Mouse (Mus musculus) midbrain, postnatal 0 days (tissue): ENCODE measurements around the gene Nob1. TPM values are rescaled to one million over a fixed set of nuclear protein-coding genes. Genes with fewer than 3 reads are reported as not detected.

ENCODE experiments used
- ATAC-seq: fragments of 200-750 bp; cut with Nextera tagmentation; 2 replicates; pipeline ENCODE4 v1.8.0; 2017; ENCODE audit warnings: moderate number of reproducible peaks, mild to moderate bottlenecking, moderate TSS enrichment, moderate library complexity; ENCODE audit not compliant: low FRiP score
- DNase-seq: peaks from one replicate; pipeline ENCODE4 v3.0.0-alpha.2; 2015; ENCODE audit warnings: low spot score
- H3K27ac ChIP-seq: fragments of 300-500 bp; sonication (generic); 2 replicates; pipeline ENCODE4 v1.5.1; 2014; ENCODE audit warnings: low read depth, mild to moderate bottlenecking, low read length, mixed read lengths
- H3K27me3 ChIP-seq: fragments of 300-500 bp; sonication (generic); 2 replicates; pipeline ENCODE4 v1.6.1; 2014; ENCODE audit warnings: low read length, control low read depth, mixed read lengths; ENCODE audit not compliant: insufficient read depth
- H3K36me3 ChIP-seq: fragments of 300-500 bp; sonication (generic); 2 replicates; pipeline ENCODE4 v1.6.1; 2014; ENCODE audit warnings: low read length, control low read depth, mixed read lengths; ENCODE audit not compliant: insufficient read depth
- H3K4me1 ChIP-seq: fragments of 300-500 bp; sonication (generic); 2 replicates; pipeline ENCODE4 v1.6.1; 2014; ENCODE audit warnings: mild to moderate bottlenecking, control low read depth, antibody characterized with exemption, low read length, mixed read lengths; ENCODE audit not compliant: insufficient read depth
- H3K4me2 ChIP-seq: fragments of 300-500 bp; sonication (generic); 2 replicates; pipeline ENCODE4 v1.6.1; 2014; ENCODE audit warnings: low read depth, mild to moderate bottlenecking, low read length, mixed read lengths; ENCODE audit not compliant: poor library complexity, severe bottlenecking
- H3K4me3 ChIP-seq: fragments of 300-500 bp; sonication (generic); 2 replicates; pipeline ENCODE4 v1.5.1; 2014; ENCODE audit warnings: low read depth, mild to moderate bottlenecking, low read length, moderate library complexity
- H3K9ac ChIP-seq: fragments of 300-500 bp; sonication (generic); replicated peaks from 2 replicates; pipeline ENCODE4 v1.6.1; 2014; ENCODE audit warnings: mild to moderate bottlenecking, low read length, moderate library complexity, mixed read lengths; ENCODE audit not compliant: poor library complexity, severe bottlenecking
- H3K9me3 ChIP-seq: fragments of 300-500 bp; sonication (generic); 2 replicates; pipeline ENCODE4 v1.6.1; 2016; ENCODE audit warnings: low read length, control low read depth
- CTCF ChIP-seq: IDR thresholded peaks from 2 replicates; pipeline ENCODE4 v1.5.1; 2016; ENCODE audit warnings: antibody characterized with exemption, mild to moderate bottlenecking
- WGBS: fragments of 180-500 bp; shearing (Covaris S2); extraction: QIAGEN DNeasy Blood & Tissue Kit; methylation state at CpG from one replicate; pipeline ENCODE4 v1.1.7; 2014; 5-methylcytosine and 5-hydroxymethylcytosine counted together
- polyA plus RNA-seq: library from polyadenylated mRNA; unstranded; fragments of >200 nt; fragmentation: Nextera tagmentation; extraction: Ambion mirVana; gene quantifications from 2 replicates; pipeline ENCODE4 v1.2.1, GENCODE M21; 2015
- total RNA-seq: library from RNA; depleted of rRNA; stranded (reverse); fragments of >200 nt; gene quantifications from 2 replicates; pipeline ENCODE4 v1.2.3, GENCODE M21; 2014; rRNA removed

Gene Nob1
- total and polyA plus RNA-seq, 2 experiments from 2014 or later: 19.5 to 52.7 TPM

DNA sequence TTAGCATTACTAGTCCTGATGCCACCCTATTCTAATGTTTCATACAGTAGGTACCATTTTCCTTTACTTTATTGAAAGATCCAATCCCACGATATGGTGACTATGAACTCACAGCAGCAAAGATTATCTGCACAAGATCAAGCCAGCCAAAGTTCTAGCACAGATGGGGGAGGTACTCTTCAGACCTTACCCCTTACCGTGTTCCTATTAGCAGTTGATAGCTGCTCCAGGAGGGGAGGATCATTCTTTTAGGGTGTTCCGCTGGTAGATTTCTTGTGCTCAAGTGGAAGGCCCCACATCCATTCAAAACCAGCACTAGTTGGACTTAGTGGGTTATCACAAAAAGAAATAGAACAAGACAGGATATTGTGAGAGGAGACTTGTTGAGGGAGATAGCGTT, 43.2 kb downstream of the Nob1 start:
- WGBS: 90% methylated on average over 4 of the region's 4 CpGs
- H3K4me3 ChIP-seq: no peak overlapping the region

DNA sequence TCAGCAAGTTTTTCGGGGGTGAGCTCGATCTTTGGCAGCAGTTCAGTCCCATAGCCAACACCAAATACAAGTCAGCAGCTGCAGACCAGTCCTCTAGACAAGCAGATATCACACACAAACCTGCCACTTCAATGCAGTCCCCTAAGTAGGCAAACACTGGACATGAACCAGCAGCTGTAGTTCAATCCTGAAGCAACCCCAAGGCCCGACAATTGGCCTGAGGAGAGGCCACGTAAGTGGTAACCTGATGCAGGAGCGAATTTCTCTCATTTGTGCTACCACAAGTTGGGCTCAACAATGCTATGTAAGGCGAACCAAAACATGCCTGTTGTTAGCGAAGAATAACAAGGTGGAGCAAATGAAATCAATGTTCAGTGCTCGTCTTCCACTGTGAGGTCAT, 44.1 kb downstream of the Nob1 start:
- ATAC-seq (no peak), DNase-seq (no peak)
- 95% methylated on average over 8 of the region's 8 CpGs for WGBS
- H3K4me1 ChIP-seq: no peaks in the 10 kb centered on the region
- TF ChIP-seq CTCF: no peak
- no peak overlapping the region for H3K4me3 ChIP-seq
- no peaks in the 10 kb centered on the region for H3K9me3 ChIP-seq
- no peaks in the 10 kb centered on the region for H3K27me3 ChIP-seq
- no peak overlapping the region for H3K4me2 ChIP-seq
- H3K36me3 ChIP-seq: peaks cover 11% of the 10 kb centered on the region; the same call in 1 of the 2 replicates
- no peak overlapping the region for H3K27ac ChIP-seq
- no peak overlapping the region for H3K9ac ChIP-seq

More for the DNA sequence above, 43.2 kb downstream of the Nob1 start:
- DNase-seq (no peak), ATAC-seq (no peak)
- Histone ChIP-seq H3K27me3 (no peaks in the 10 kb centered on the region), H3K4me1 (no peaks in the 10 kb centered on the region), H3K9ac (no peak overlapping the region), H3K4me2 (no peak overlapping the region), H3K36me3 (peaks cover 11% of the 10 kb centered on the region; the same call in 1 of the 2 replicates), H3K27ac (no peak overlapping the region), H3K9me3 (no peaks in the 10 kb centered on the region)
- TF ChIP-seq CTCF: no peak

DNA sequence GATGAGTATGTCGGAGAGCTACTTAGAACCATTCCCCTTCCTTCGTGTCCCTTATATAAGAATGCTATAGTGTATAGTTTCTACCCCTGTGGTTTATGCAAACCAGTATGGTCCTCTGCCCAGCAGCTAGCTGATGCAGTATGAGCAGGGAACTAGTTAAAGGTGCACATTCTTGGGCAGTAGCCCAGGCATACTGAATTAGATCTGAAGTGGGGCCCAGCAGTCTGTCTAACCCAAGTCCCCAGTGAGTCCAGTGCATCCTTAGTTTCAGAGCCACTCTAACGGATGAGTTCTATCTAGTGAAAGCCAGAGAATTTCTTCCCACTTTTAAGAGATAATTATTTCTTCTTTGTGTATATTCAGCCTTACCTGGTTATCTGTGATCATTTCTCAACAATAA, 47.5 kb downstream of the Nob1 start:
- DNase-seq (no peak), ATAC-seq (no peak)

DNA sequence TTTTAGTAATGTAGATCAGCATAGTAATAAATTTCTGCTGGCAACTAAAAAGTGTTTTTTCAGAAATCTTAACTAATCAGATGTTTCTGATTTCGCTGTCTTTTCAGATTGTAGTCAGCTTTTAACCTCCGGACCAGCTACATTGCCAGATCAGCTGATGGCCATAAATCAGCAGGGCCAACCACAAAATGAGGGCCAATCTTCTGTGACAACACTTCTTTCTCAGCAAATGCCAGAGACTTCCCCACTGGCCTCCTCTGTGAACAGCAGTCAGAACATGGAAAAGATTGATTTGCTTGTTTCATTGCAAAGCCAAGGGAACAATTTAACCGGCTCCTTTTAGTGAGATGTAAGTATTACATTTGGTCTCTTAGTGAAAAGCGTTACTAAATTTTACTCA, 54.5 kb downstream of the Nob1 start:
- no peak overlapping the region for H3K9ac ChIP-seq
- no peak for TF ChIP-seq CTCF
- DNase-seq (no peak), ATAC-seq (no peak)
- 93% methylated on average over 4 of the region's 4 CpGs for WGBS
- no peak overlapping the region for H3K4me2 ChIP-seq
- no peaks in the 10 kb centered on the region for H3K4me1 ChIP-seq
- no peak overlapping the region for H3K4me3 ChIP-seq
- H3K9me3 ChIP-seq: no peaks in the 10 kb centered on the region
- no peak overlapping the region for H3K27ac ChIP-seq
- no peaks in the 10 kb centered on the region for H3K27me3 ChIP-seq
- peaks cover 39% of the 10 kb centered on the region for H3K36me3 ChIP-seq

More for the DNA sequence above, 47.5 kb downstream of the Nob1 start:
- Histone ChIP-seq H3K27me3 (no peaks in the 10 kb centered on the region), H3K4me2 (no peak overlapping the region), H3K9me3 (no peaks in the 10 kb centered on the region), H3K4me1 (no peaks in the 10 kb centered on the region), H3K9ac (no peak overlapping the region), H3K4me3 (no peak overlapping the region), H3K36me3 (peaks cover 11% of the 10 kb centered on the region; the same call in 1 of the 2 replicates), H3K27ac (no peak overlapping the region)
- TF ChIP-seq CTCF: no peak
- WGBS: 96% methylated on average over 3 of the region's 3 CpGs

Other genes starting within 250 kb of the Nob1 start
- 20.3 and 37.1 TPM in 2 replicates for gene Nfat5, start 131.6 kb downstream of the Nob1 start, total RNA-seq
- 3.7 and 6.8 TPM in 2 replicates for gene Nfat5, start 131.6 kb downstream of the Nob1 start, polyA plus RNA-seq
- 10.5 and 12.5 TPM in 2 replicates for gene Nqo1, start 21.8 kb downstream of the Nob1 start, total RNA-seq
- gene Nqo1, start 21.8 kb downstream of the Nob1 start, polyA plus RNA-seq: 12.8 and 15.7 TPM in 2 replicates
- gene Wwp2, start 11.3 kb upstream of the Nob1 start, total RNA-seq: 41.7 and 44.2 TPM in 2 replicates
- 34.7 and 36.2 TPM in 2 replicates for gene Wwp2, start 11.3 kb upstream of the Nob1 start, polyA plus RNA-seq
- 38.2 and 40.5 TPM in 2 replicates for gene Psmd7, start 163.4 kb upstream of the Nob1 start, total RNA-seq
- gene Psmd7, start 163.4 kb upstream of the Nob1 start, polyA plus RNA-seq: 257 and 268 TPM in 2 replicates